Mouse (Mus musculus) forebrain, embryonic 14.5 days (tissue): ENCODE results near the gene Retreg1. TPM values are rescaled to one million over a fixed set of nuclear protein-coding genes. Genes with fewer than 3 reads are reported as not detected.

Experiments
- ATAC-seq: fragments of 200-750 bp; cut with Nextera tagmentation; 2 replicates; pipeline ENCODE4 v1.8.0; 2017; ENCODE audit warnings: mild to moderate bottlenecking, moderate library complexity
- DNase-seq: peaks from one replicate; pipeline ENCODE4 v3.0.0-alpha.2; 2015; ENCODE audit warnings: low spot score
- H3K27ac ChIP-seq: fragments of 300-500 bp; sonication (generic); 2 replicates; pipeline ENCODE4 v1.5.1; 2014; ENCODE audit warnings: low read depth, mild to moderate bottlenecking, control low read depth, low read length, moderate library complexity
- H3K27me3 ChIP-seq: fragments of 300-500 bp; sonication (generic); replicated peaks from 2 replicates; pipeline ENCODE4 v1.6.1; 2014; ENCODE audit warnings: low read length, control low read depth, mixed read lengths; ENCODE audit not compliant: control insufficient read depth, insufficient read depth
- H3K36me3 ChIP-seq: fragments of 300-500 bp; sonication (generic); 2 replicates; pipeline ENCODE4 v1.6.1; 2014; ENCODE audit warnings: low read length, control low read depth; ENCODE audit not compliant: control insufficient read depth, insufficient read depth
- H3K4me1 ChIP-seq: fragments of 300-500 bp; sonication (generic); 2 replicates; pipeline ENCODE4 v1.6.1; 2014; ENCODE audit warnings: antibody characterized with exemption, low read length, control low read depth; ENCODE audit not compliant: control insufficient read depth, insufficient read depth
- H3K4me2 ChIP-seq: fragments of 300-500 bp; sonication (generic); 2 replicates; pipeline ENCODE4 v1.6.1; 2014; ENCODE audit warnings: mild to moderate bottlenecking, control low read depth, low read length
- H3K4me3 ChIP-seq: fragments of 300-500 bp; sonication (generic); 2 replicates; pipeline ENCODE4 v1.5.1; 2014; ENCODE audit warnings: low read depth, low read length, control low read depth
- H3K9ac ChIP-seq: fragments of 300-500 bp; sonication (generic); 2 replicates; pipeline ENCODE4 v1.6.1; 2014; ENCODE audit warnings: mild to moderate bottlenecking, low read length, control low read depth, moderate library complexity
- H3K9me3 ChIP-seq: fragments of 300-500 bp; sonication (generic); replicated peaks from 2 replicates; pipeline ENCODE4 v1.6.1; 2016; ENCODE audit warnings: low read length, control low read depth, mixed read lengths; ENCODE audit not compliant: control insufficient read depth
- WGBS: fragments of 180-500 bp; shearing (Covaris S2); extraction: QIAGEN DNeasy Blood & Tissue Kit; methylation state at CpG from one replicate; pipeline ENCODE4 v1.1.7; 2014; 5-methylcytosine and 5-hydroxymethylcytosine counted together
- polyA plus RNA-seq: library from polyadenylated mRNA; unstranded; fragments of >200 nt; fragmentation: Nextera tagmentation; extraction: Ambion mirVana; gene quantifications from 2 replicates; pipeline ENCODE4 v1.2.1, GENCODE M21; 2014

Retreg1 gene
- polyA plus RNA-seq, 1 experiment from 2014 or later = 6.7 TPM

GRCm38 (mm10) chr15:25821981-25822380, 21.0 kb upstream of the Retreg1 start:
- Histone ChIP-seq H3K9ac (no peak overlapping the region), H3K4me1 (no peaks in the 10 kb centered on the region), H3K27me3 (no peaks in the 10 kb centered on the region), H3K4me2 (no peak overlapping the region), H3K27ac (no peak overlapping the region), H3K36me3 (no peaks in the 10 kb centered on the region), H3K9me3 (no peaks in the 10 kb centered on the region), H3K4me3 (no peak overlapping the region)
- no peak for ATAC-seq
- DNase-seq = no peak

GRCm38 (mm10) chr15:25822656-25823055, 20.3 kb upstream of the Retreg1 start:
- Histone ChIP-seq H3K4me2 (no peak overlapping the region), H3K27me3 (no peaks in the 10 kb centered on the region), H3K9me3 (no peaks in the 10 kb centered on the region), H3K4me1 (no peaks in the 10 kb centered on the region), H3K4me3 (no peak overlapping the region), H3K36me3 (no peaks in the 10 kb centered on the region), H3K9ac (no peak overlapping the region), H3K27ac (no peak overlapping the region)
- DNase-seq (no peak), ATAC-seq (no peak)
- 57% methylated on average over 3 of the region's 3 CpGs for WGBS

- H3K4me2 ChIP-seq = no peak overlapping the region
- whole genome bisulfite sequencing = 87% methylated on average over 8 of the region's 8 CpGs
- H3K4me1 ChIP-seq = no peaks in the 10 kb centered on the region
- no peak overlapping the region for H3K4me3 ChIP-seq
- no peak for DNase-seq
- no peak overlapping the region for H3K27ac ChIP-seq
- no peaks in the 10 kb centered on the region for H3K9me3 ChIP-seq
- no peaks in the 10 kb centered on the region for H3K36me3 ChIP-seq
- ATAC-seq = no peak
- no peaks in the 10 kb centered on the region for H3K27me3 ChIP-seq
- H3K9ac ChIP-seq = no peak overlapping the region
Measured at GRCm38 (mm10) chr15:25826531-25826961, 16.4 kb upstream of the Retreg1 start.

GRCm38 (mm10) chr15:25828464-25828863, 14.5 kb upstream of the Retreg1 start:
- 83% methylated on average over 10 of the region's 10 CpGs for WGBS

GRCm38 (mm10) chr15:25830426-25830825, 12.6 kb upstream of the Retreg1 start:
- Histone ChIP-seq H3K9ac (no peak overlapping the region), H3K9me3 (no peaks in the 10 kb centered on the region), H3K27me3 (no peaks in the 10 kb centered on the region), H3K4me2 (no peak overlapping the region), H3K4me1 (no peaks in the 10 kb centered on the region), H3K36me3 (no peaks in the 10 kb centered on the region), H3K27ac (no peak overlapping the region), H3K4me3 (no peak overlapping the region)
- ATAC-seq = no peak
- WGBS = 80% methylated on average over 2 of the region's 2 CpGs
- no peak for DNase-seq

More at GRCm38 (mm10) chr15:25828464-25828863, 14.5 kb upstream of the Retreg1 start:
- no peaks in the 10 kb centered on the region for H3K27me3 ChIP-seq
- ATAC-seq (no peak), DNase-seq (no peak)
- H3K9ac ChIP-seq = no peak overlapping the region
- H3K4me3 ChIP-seq = no peak overlapping the region
- H3K36me3 ChIP-seq = no peaks in the 10 kb centered on the region
- no peak overlapping the region for H3K4me2 ChIP-seq
- no peaks in the 10 kb centered on the region for H3K4me1 ChIP-seq
- H3K9me3 ChIP-seq = no peaks in the 10 kb centered on the region
- no peak overlapping the region for H3K27ac ChIP-seq

GRCm38 (mm10) chr15:25834282-25834681, 8.7 kb upstream of the Retreg1 start:
- no peak overlapping the region for H3K9ac ChIP-seq
- 97% methylated on average over 2 of the region's 2 CpGs for WGBS
- no peak overlapping the region for H3K4me3 ChIP-seq
- no peaks in the 10 kb centered on the region for H3K4me1 ChIP-seq
- no peaks in the 10 kb centered on the region for H3K9me3 ChIP-seq
- H3K27ac ChIP-seq = no peak overlapping the region
- ATAC-seq (no peak), DNase-seq (no peak)
- H3K36me3 ChIP-seq = no peaks in the 10 kb centered on the region
- no peaks in the 10 kb centered on the region for H3K27me3 ChIP-seq
- H3K4me2 ChIP-seq = no peak overlapping the region

GRCm38 (mm10) chr15:25834920-25835674, 7.9 kb upstream of the Retreg1 start:
- Histone ChIP-seq H3K4me3 (no peak overlapping the region), H3K4me2 (no peak overlapping the region)
- WGBS = 89% methylated on average over 17 of the region's 17 CpGs

GRCm38 (mm10) chr15:25842462-25843085, 406 bp upstream of the Retreg1 start:
- Histone ChIP-seq H3K27me3 (peaks cover 4% of the 10 kb centered on the region; the same call in 1 of the 2 replicates), H3K36me3 (no peaks in the 10 kb centered on the region), H3K4me1 (peaks cover 5% of the 10 kb centered on the region), H3K27ac (no peak overlapping the region), H3K4me3 (peak overlapping the region; percentile 78), H3K9me3 (no peaks in the 10 kb centered on the region; the same call in 1 of the 2 replicates), H3K9ac (peak overlapping the region; percentile 83), H3K4me2 (peak overlapping the region; percentile 91)
- DNase-seq (no peak), ATAC-seq (no peak; the same call in none of the 2 replicates)
- 14% methylated on average over 16 of the region's 16 CpGs for WGBS

More at GRCm38 (mm10) chr15:25834920-25835674, 7.9 kb upstream of the Retreg1 start:
- H3K9me3 ChIP-seq = no peaks in the 10 kb centered on the region
- H3K36me3 ChIP-seq = no peaks in the 10 kb centered on the region
- no peaks in the 10 kb centered on the region for H3K27me3 ChIP-seq
- ATAC-seq (no peak), DNase-seq (no peak)
- H3K4me1 ChIP-seq = no peaks in the 10 kb centered on the region
- H3K9ac ChIP-seq = no peak overlapping the region
- no peak overlapping the region for H3K27ac ChIP-seq

GRCm38 (mm10) chr15:25844013-25844570, 1.1 kb downstream of the Retreg1 start:
- Histone ChIP-seq H3K27ac (no peak overlapping the region), H3K4me2 (peak overlapping the region; percentile 91), H3K27me3 (peaks cover 4% of the 10 kb centered on the region; the same call in 1 of the 2 replicates), H3K9me3 (no peaks in the 10 kb centered on the region; the same call in 1 of the 2 replicates), H3K36me3 (no peaks in the 10 kb centered on the region), H3K4me1 (peaks cover 5% of the 10 kb centered on the region), H3K4me3 (peak overlapping the region; percentile 78), H3K9ac (peak overlapping the region; percentile 83)
- peak; percentile 2 for DNase-seq
- no peak for ATAC-seq
- 14% methylated on average over 11 of the region's 11 CpGs for WGBS
